Mouse (Mus musculus): ENCODE results near the gene Ncor2.

DNA sequence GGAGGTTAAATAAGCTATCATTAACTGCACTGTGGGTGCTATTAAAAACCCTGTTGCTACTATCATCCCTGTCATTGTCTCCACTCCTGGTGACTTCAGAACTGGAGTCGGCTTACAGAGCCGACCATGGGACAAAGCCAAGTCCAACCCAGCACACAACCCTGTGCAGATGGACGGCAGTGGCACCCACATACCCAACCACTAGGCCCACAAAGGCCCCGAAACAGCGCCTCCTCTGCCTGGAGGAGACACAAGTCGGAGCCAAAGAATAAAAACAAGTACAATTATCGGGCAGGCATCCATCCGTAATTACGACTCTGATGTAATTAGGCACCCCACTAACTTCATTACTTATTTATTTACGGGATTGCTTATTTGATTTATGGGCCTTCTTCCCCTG, 30.8 kb downstream of the Ncor2 start:
- TF ChIP-seq CTCF (IDR thresholded peaks at IDR 0.05; ENCODE audit: low read depth) (no peak), EP300 (IDR thresholded peaks at IDR 0.05; ENCODE audit: low read depth) (no peak)

Measured in liver, embryonic 14.5 days (tissue).